Mouse (Mus musculus): ENCODE results near the gene Eml2.
"Not testable (repeated sequence)": the region's sequence is repeated elsewhere in the genome, so short reads cannot be mapped to it uniquely, and the experiment has no call there.

Gene Eml2

DNA sequence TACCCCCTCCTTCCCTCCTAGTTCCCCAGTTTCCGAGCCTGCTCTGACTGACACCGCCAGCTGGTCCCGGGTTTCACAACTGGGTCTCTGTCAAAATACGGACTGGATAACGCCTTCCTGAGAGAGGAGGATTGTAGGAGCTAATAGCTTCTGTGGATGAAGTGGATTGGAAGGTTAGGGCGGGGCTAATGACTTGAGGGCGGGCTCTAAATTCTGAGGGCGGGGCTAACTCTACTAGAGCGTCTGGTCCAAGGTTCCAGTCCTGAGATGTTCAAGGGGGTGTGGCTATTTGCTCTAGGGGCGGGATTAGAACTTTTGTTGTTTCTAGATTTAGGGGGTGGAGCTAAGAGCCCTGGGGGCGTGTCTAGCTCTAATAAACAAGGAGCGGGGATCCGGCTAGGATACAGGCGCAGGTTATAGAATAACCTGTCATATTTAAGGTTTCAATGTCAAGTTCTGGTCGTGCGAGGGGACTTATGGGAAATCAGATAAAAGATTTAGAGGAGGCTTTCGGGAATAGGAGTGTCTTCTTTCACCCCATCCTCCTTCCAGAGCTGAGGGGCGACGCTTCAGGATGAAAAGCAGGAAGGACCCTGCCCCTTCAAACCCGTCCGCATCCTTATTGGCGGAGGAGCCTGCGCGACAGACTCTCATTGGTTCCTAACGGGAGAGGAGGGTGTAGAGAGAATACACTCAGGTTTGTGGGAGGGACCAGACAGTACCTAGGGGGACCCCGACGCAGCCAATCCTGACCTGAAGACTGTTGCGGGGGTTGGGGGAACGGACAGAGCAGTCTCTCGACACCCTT, at the start of gene Eml2:
TSS of gene Eml2 (plus strand) at position 714 of the 808 bp plus-strand sequence.
- no peak for DNase-seq (ENCODE audit: low read depth in 1 of 2, low spot score in 2 of 2)

DNA sequence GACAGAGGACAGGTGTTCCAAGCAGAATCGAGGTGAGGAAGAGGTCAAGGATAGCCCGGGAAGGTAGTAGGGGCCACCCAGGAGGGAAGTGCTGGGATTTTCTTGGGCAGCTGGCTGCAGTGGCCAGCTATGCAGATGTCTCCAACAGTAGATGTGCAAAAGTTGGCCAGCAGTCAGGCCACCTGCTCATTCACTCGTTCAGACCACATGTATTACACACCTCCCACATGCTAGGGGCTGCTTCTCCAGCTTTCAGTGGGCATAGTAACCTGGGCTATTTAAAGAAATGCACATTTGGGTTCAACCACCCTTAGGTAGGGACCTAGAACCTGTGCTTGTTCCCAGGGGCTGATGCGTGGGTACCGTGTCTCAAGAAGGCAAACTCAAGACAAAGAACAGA, 48.5 kb upstream of the Eml2 start:
- no peak for DNase-seq (ENCODE audit: low read depth in 1 of 2, low spot score in 2 of 2)

DNA sequence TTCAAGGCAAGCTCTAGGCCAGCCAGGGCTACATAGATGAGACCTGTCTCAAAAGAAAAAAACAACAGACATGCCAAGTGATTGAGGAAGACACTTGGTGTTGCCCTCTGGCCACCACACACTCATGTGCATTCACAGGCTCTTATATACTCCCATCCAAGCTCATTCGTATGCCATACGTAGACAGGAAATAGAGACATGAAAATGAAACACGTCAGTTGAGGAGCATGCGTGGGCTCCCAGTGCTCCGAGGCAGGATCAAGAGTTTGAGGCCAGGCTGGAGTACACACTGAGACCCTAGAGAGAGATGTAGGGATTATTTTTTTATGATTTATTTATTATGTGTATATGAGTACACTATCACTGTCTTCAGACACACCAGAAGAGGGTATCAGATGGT, 46.8 kb upstream of the Eml2 start:
- no peak for DNase-seq (ENCODE audit: low read depth in 1 of 2, low spot score in 2 of 2)

DNA sequence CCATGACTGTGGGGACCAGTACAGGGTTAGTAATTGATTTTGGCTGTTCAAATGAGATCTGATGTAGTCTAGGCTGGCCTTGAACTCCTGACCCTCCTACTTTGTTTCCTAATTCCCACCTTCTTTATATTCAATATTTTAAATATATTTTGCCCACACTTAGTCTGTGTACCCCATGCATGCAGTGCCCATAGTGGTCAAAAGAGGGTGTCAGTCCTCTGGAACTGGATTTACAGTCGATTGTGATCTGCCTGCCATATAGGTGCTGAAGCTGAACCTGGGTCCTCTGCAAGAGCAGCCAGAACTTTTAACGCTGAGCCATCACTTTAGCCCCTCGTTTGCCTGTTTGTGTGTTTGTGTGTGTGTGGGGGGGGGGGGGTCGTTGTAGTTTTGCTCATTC, 45.6 kb upstream of the Eml2 start:
- DNase-seq (ENCODE audit: low read depth in 1 of 2, low spot score in 2 of 2): no peak

DNA sequence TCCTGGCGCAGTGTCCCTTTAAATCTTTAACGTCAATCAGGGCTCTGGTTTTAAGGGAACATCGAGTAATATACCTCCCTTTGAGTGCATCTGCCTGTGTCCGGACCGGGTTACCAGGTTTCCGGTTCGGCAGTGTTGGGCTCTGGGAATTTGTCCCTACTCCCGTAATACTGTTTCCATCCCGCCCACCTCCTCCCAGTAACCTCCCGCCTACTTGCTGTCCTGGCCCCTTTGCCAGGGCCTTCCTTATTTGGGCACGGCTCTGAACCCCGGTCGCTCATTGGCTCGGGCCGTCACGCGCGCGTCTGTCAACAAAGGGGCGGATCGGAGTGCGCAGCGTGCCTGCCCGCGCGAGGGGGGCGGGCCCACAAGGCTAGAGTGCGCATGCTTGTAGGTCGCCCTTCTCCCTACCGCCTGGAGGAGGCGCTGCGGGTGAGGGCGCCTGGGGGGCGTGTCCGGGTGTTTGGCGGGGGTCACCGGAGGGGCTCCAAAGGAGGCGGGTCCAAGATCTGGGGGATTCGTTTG, 44.8 kb upstream of the Eml2 start:
- peak; percentile 75 to 90 for DNase-seq (ENCODE audit: low read depth in 1 of 2, low spot score in 2 of 2)

- no peak for DNase-seq (ENCODE audit: low read depth in 1 of 2, low spot score in 2 of 2)
These were observed 40.1 kb upstream of the Eml2 start for GRCm38 (mm10) chr7:19136168-19136567.

DNA sequence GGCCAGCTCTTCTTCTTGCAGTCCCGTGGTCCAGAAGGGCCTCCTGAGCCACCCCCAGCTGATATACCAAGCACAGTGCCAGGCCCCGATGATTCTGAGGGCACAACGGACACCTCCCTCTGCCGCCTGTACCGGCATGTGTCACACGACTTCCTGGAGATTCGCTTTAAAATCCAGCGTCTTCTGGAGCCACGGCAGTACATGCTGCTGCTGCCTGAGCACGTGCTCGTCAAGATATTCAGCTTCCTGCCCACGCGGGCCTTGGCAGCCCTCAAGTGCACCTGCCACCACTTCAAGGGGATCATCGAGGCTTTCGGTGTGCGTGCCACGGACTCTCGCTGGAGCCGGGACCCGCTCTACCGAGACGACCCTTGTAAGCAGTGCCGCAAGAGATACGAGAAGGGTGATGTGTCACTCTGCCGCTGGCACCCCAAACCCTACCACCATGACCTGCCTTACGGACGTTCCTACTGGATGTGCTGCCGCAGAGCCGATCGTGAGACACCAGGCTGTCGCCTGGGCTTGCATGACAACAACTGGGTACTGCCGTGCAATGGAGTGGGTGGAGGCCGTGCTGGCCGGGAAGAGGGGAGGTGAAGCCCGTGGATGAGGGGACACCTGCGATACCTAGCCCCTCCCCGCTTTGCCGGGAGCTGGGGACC, 39.4 kb upstream of the Eml2 start:
- DNase-seq (ENCODE audit: low read depth in 1 of 2, low spot score in 2 of 2): no peak

GRCm38 (mm10) chr7:19137380-19137779, 38.8 kb upstream of the Eml2 start:
- peak in 1 of 2 experiments; percentile 25 for DNase-seq (ENCODE audit: low read depth in 1 of 2, low spot score in 2 of 2)

GRCm38 (mm10) chr7:19146793-19147192, 29.4 kb upstream of the Eml2 start:
- DNase-seq (ENCODE audit: low read depth in 1 of 2, low spot score in 2 of 2): no peak

DNA sequence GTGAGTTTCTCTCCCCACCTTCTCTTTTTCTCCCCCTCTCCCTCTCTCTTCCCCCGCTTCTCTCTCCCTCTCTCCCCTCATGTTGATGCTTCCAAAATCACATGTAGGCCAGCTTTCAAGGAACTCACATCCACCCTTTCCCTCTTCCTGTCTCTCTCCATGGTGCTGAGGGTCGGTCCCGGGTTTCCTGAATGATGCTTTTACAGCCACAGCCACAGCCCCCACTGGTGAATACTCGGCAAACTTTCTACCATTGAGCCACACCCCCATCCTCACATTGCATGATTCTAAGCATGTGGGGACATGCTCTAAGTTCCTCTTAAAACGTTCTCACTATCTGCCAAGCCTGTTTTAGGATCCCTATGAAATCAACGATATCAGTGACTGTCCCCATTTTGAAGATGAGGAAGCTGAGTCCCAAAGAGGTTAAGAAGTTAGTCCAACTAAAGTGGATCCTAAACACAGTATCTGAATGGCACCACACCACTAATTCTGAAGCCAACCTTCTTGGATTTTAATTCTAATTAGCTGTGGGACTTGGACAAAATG, 28.6 kb upstream of the Eml2 start:
- DNase-seq (ENCODE audit: low read depth in 1 of 2, low spot score in 2 of 2): no peak

DNA sequence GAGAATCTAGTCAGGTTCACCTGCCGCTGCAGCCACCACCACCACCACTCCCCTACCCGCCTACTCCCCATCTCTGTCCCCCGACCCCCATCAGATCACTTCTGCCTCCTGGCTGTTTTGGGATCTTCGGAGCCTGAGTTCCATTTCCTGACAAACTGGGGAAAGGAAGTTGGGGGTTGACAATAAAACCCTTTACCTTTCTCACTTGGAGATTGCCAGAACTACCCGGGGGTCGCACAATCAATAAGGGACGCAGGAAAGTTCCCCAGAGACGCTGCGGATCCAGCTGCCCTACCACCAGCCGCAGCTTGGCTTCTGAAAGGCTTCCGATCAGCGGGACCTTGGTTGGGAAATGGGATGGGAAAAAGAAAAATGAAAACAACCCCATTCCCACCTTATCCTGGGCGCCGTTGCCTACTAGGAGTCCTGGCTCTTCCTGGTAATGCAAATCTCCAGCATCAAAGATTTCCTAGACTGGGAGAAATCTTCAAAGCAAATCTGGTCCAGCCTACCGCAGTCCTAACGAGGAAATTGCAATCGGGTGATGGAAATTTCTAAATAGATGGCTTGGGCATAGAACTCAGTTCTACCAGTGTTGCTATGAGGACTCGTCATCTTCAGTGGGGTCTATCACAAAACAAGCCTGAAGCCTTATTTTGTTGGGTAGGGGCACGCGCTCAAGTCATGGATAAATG, 27.9 kb upstream of the Eml2 start:
- no peak for DNase-seq (ENCODE audit: low read depth in 1 of 2, low spot score in 2 of 2)

DNA sequence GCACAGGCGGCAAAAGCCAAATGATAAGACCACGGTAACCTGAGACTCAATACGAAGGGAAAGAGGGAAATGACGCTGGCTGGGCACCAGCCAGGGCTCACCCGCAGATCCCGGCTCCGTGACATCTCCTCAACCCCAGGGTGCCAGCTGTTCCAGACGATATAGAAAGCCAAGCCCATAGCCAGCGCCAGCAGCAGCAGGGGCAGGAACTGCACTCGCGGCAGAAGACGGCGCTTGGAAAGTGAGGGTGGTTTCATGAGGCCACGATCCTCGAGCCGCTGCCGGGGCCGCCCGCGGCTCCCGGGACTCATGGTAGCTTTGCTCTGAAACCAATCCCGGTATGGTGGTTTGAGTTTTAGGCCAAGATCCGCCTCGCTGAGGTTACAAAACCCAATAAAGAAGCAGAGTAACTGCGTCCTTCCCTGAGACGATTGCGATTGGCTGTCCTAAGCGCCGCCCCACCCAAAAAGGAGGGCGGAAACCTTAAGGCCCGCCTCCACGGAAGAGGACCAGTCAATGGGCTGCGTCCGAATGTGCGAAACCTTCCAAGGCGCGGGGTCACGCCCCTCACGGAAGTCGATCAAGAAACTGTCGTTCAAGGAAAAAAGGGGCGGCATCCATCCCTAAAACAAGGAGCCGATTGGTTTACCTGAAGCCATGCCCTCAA, 27.2 kb upstream of the Eml2 start, which contains the start of gene Qpctl:
TSS of gene Qpctl (minus strand) at position 417 of the 667 bp plus-strand sequence.
- DNase-seq (ENCODE audit: low read depth in 1 of 2, low spot score in 2 of 2): peak; percentile 97

GRCm38 (mm10) chr7:19149626-19150025, 26.6 kb upstream of the Eml2 start, which contains the start of gene Snrpd2:
Gene Snrpd2 (plus strand): TSS chr7:19149722.
- DNase-seq (ENCODE audit: low read depth in 1 of 2, low spot score in 2 of 2): peak; percentile 83 to 89

- DNase-seq (ENCODE audit: low read depth in 1 of 2, low spot score in 2 of 2): not testable (repeated sequence)
These were observed 25.1 kb upstream of the Eml2 start for GRCm38 (mm10) chr7:19151121-19151520.

- no peak for DNase-seq (ENCODE audit: low read depth in 1 of 2, low spot score in 2 of 2)
These were observed 21.4 kb upstream of the Eml2 start for GRCm38 (mm10) chr7:19154796-19155195.

DNA sequence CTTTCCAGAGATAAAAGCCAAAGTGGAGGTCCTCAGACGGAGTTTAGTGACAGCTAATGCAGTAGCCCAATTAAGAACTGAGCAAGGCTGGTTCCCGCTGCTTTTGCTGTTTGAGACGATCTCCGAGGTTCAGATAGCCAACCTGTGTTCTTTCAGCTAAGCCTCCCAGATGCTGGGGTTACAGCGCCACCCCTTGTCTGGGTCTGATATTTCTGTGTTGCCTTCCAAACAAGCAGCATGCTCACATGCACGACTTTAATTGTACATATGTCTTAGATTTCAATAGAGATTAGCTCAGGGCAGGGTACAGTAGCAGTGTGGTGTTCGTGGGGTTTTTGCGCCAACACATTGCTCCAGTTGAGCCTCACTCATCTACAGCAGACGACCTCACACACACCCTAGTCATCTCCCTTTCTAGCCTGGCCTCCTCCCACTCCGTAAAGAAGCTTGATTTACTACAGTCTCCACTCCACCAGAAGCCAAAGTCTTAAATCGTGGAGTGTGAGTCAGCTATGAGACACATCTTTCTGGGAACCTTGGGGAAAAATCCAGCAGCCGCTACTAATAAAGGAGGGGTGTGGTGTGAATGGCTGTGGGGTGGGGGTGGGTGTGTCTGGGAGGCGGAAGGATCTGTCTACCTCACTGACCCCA, 20.3 kb upstream of the Eml2 start:
- DNase-seq (ENCODE audit: low read depth in 1 of 2, low spot score in 2 of 2): no peak

DNA sequence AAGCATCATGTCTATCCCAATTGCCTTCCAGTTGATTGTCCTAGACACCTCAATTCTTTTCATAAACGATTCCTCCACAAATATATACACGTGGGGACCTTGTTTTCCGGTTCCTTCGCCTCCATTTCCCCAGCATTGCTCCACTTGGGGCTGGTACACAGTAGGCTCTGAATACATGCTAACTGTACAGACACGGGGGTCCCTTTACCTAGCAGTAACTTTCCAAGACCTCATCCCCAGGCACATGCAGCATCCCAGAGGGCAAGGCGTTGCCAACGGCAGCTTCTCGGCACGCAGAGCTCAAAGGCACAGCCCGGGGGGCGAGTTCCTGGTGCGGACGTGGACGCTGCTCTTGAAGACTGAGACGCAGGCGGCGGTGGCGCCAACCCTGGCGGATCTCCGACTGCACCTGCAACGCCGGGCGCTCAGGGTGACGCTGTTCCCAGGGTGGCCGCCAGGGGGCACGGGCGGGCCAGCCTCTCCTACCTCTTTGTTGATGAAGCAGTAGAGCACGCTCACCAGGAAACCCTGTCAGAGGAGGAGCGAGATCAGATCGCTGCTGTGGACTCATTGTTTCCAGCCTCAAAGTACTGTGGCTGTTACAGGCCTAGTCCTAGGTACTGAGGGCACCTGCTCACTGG, 18.9 kb upstream of the Eml2 start:
- peak; percentile 66 to 81 for DNase-seq (ENCODE audit: low read depth in 1 of 2, low spot score in 2 of 2)

- DNase-seq (ENCODE audit: low read depth in 1 of 2, low spot score in 2 of 2): no peak
These were observed 17.6 kb upstream of the Eml2 start for GRCm38 (mm10) chr7:19158601-19159000.

DNA sequence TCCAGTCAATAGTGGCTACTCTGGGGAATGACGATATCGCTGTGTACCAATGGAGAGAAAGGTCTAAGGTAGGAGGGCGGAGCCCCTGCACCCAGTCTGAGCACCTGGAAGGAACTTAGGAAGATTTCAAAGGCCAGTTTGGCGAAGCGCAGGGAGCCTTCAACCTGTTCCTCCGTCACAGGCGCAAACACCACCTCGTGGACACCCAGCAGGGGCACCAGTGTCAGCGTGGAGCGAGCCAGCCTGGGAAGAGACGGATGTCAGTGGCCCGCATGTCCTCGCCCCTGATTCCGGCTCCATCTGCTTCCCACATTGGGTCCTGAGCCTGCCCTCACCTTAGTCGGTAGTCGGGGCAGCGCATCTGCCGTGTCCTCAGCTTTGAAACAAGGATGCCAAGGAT, 16.8 kb upstream of the Eml2 start:
- no peak for DNase-seq (ENCODE audit: low read depth in 1 of 2, low spot score in 2 of 2)

DNA sequence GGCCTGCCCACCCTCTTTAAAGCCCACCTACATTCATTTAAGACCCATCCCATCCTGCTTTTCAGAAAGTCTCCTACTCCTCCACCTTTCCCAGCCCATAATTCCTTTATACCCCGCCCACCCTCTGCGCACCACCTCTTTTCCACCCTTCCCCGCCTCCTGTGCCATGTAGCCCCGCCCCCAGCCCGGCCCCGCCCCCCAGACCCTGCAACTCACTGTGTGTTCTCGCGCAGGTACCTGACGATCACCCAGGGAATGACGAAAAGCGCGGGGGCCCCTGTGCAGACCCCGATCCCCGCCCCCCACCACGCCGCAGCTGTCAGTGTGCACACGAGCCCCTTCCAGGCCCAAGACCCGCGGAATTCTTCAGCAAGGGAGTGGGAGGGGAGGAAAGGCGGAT, 16.1 kb upstream of the Eml2 start:
- DNase-seq (ENCODE audit: low read depth in 1 of 2, low spot score in 2 of 2): no peak

All from monocyte, adult 2 months (primary cell).